Mouse (Mus musculus): ENCODE data around the gene Celf1. TPM values are rescaled to one million over a fixed set of nuclear protein-coding genes. Genes with fewer than 3 reads are reported as not detected.

Celf1 gene
- polyA plus RNA-seq, 2 experiments: 52.2 to 70.3 TPM

DNA sequence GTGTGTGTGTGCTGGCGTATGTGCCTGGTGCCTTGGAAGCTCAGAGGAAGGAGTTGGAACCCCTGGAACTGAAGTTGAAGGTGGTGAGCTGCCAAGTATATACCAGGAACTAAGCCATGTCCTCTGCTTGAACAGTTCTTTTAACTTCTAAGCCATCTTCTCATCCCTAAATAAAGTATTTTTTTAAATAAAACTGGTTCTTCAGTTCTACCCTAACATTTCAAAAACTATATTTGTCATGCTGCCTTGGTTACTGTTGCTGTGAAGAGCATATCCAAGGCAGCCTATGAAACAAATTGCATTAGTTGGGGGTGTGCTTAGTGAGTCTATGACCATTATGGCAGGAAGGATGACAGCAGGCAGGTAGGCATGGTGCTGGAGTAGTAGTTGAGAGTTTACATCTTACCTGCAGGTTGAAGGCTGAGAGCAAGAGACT is 84.9 kb downstream of the Celf1 start:
- no peak overlapping the region for H3K9ac ChIP-seq (ENCODE audit: low read depth, low read length, severe bottlenecking)
- no peaks in the 10 kb centered on the region for H3K9me3 ChIP-seq (ENCODE audit: control insufficient read depth, low read length)
- H3K27me3 ChIP-seq (ENCODE audit: control insufficient read depth, insufficient read depth, low read length): no peaks in the 10 kb centered on the region
- peaks cover 10% of the 10 kb centered on the region for H3K36me3 ChIP-seq (ENCODE audit: control insufficient read depth, insufficient read depth, low read length)
- no peak overlapping the region for H3K4me2 ChIP-seq (replicated peaks; ENCODE audit: low read depth, low read length, severe bottlenecking)
- WGBS: 100% methylated on average over 1 of the region's 1 CpGs
- H3K27ac ChIP-seq (replicated peaks; ENCODE audit: low read depth, low read length): no peak overlapping the region
- TF ChIP-seq POLR2A (IDR thresholded peaks at IDR 0.05; ENCODE audit: borderline replicate concordance, extremely low read depth, insufficient read depth, insufficient read length): no peak
- H3K4me3 ChIP-seq (replicated peaks; ENCODE audit: low read length): no peak overlapping the region
- H3K4me1 ChIP-seq (ENCODE audit: control insufficient read depth, insufficient read depth, low read length): no peaks in the 10 kb centered on the region
- ATAC-seq (ENCODE audit: low FRiP score, low read depth) (no peak), DNase-seq (ENCODE audit: low spot score) (no peak)

- no peak overlapping the region for H3K4me3 ChIP-seq (replicated peaks; ENCODE audit: low read length)
- H3K4me1 ChIP-seq (ENCODE audit: control insufficient read depth, insufficient read depth, low read length): no peaks in the 10 kb centered on the region
- H3K9ac ChIP-seq (ENCODE audit: low read depth, low read length, severe bottlenecking): no peak overlapping the region
- no peaks in the 10 kb centered on the region for H3K9me3 ChIP-seq (ENCODE audit: control insufficient read depth, low read length)
- ATAC-seq (ENCODE audit: low FRiP score, low read depth): no peak
- TF ChIP-seq POLR2A (IDR thresholded peaks at IDR 0.05; ENCODE audit: borderline replicate concordance, extremely low read depth, insufficient read depth, insufficient read length): no peak
- no peak overlapping the region for H3K27ac ChIP-seq (replicated peaks; ENCODE audit: low read depth, low read length)
- no peaks in the 10 kb centered on the region for H3K36me3 ChIP-seq (ENCODE audit: control insufficient read depth, insufficient read depth, low read length)
- H3K4me2 ChIP-seq (replicated peaks; ENCODE audit: low read depth, low read length, severe bottlenecking): no peak overlapping the region
- 80% methylated on average over 1 of the region's 1 CpGs for WGBS
- H3K27me3 ChIP-seq (ENCODE audit: control insufficient read depth, insufficient read depth, low read length): no peaks in the 10 kb centered on the region
- DNase-seq (ENCODE audit: low spot score): no peak
Measured at GRCm38 (mm10) chr2:91026491-91026890, 86.3 kb downstream of the Celf1 start.

- no peaks in the 10 kb centered on the region for H3K27me3 ChIP-seq (ENCODE audit: control insufficient read depth, insufficient read depth, low read length)
- no peak for ATAC-seq (ENCODE audit: low FRiP score, low read depth)
- no peak for TF ChIP-seq POLR2A (IDR thresholded peaks at IDR 0.05; ENCODE audit: borderline replicate concordance, extremely low read depth, insufficient read depth, insufficient read length)
- WGBS: 89% methylated on average over 9 of the region's 9 CpGs
- H3K4me1 ChIP-seq (ENCODE audit: control insufficient read depth, insufficient read depth, low read length): no peaks in the 10 kb centered on the region
- DNase-seq (ENCODE audit: low spot score): no peak
- H3K9ac ChIP-seq (ENCODE audit: low read depth, low read length, severe bottlenecking): no peak overlapping the region
- H3K27ac ChIP-seq (replicated peaks; ENCODE audit: low read depth, low read length): 0 out of 2 replicates have a peak overlapping the region, but pooled peaks have one; percentile 19
- H3K4me2 ChIP-seq (replicated peaks; ENCODE audit: low read depth, low read length, severe bottlenecking): no peak overlapping the region
- H3K36me3 ChIP-seq (ENCODE audit: control insufficient read depth, insufficient read depth, low read length): no peaks in the 10 kb centered on the region
- H3K9me3 ChIP-seq (ENCODE audit: control insufficient read depth, low read length): no peaks in the 10 kb centered on the region
- no peak overlapping the region for H3K4me3 ChIP-seq (replicated peaks; ENCODE audit: low read length)
Measured at GRCm38 (mm10) chr2:91027391-91028214, 87.4 kb downstream of the Celf1 start.

DNA sequence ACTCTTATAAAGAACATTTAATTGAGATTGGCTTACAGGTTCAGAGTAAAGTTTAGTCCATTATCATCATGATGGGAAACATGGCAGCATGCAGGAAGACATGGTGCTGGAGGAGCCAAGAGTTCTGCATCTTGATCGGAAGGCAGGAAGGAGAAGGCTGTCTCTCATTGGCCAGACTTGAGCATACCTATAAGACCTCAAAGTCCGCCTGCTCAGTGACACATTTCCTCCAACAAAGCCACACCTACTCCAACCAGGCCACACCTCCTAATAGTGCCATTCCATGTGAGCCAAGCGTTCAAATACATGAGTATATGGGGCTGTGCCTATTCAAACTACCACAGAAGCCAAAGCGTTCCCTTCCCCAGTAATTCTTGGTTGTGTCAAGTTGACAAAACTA is 91.0 kb downstream of the Celf1 start:
- DNase-seq (ENCODE audit: low spot score): no peak
- Histone ChIP-seq H3K27me3 (ENCODE audit: control insufficient read depth, insufficient read depth, low read length) (no peaks in the 10 kb centered on the region), H3K4me1 (ENCODE audit: control insufficient read depth, insufficient read depth, low read length) (no peaks in the 10 kb centered on the region), H3K36me3 (ENCODE audit: control insufficient read depth, insufficient read depth, low read length) (no peaks in the 10 kb centered on the region), H3K4me3 (replicated peaks; ENCODE audit: low read length) (no peak overlapping the region), H3K9me3 (ENCODE audit: control insufficient read depth, low read length) (no peaks in the 10 kb centered on the region), H3K27ac (replicated peaks; ENCODE audit: low read depth, low read length) (no peak overlapping the region), H3K4me2 (replicated peaks; ENCODE audit: low read depth, low read length, severe bottlenecking) (no peak overlapping the region), H3K9ac (ENCODE audit: low read depth, low read length, severe bottlenecking) (no peak overlapping the region)
- TF ChIP-seq POLR2A (IDR thresholded peaks at IDR 0.05; ENCODE audit: borderline replicate concordance, extremely low read depth, insufficient read depth, insufficient read length): no peak
- no peak for ATAC-seq (ENCODE audit: low FRiP score, low read depth)
- WGBS: 87% methylated on average over 4 of the region's 4 CpGs

- H3K9ac ChIP-seq (ENCODE audit: low read depth, low read length, severe bottlenecking): no peak overlapping the region
- no peak overlapping the region for H3K27ac ChIP-seq (replicated peaks; ENCODE audit: low read depth, low read length)
- H3K4me1 ChIP-seq (ENCODE audit: control insufficient read depth, insufficient read depth, low read length): no peaks in the 10 kb centered on the region
- ATAC-seq (ENCODE audit: low FRiP score, low read depth) (no peak), DNase-seq (ENCODE audit: low spot score) (no peak)
- 17% methylated on average over 3 of the region's 3 CpGs for WGBS
- H3K36me3 ChIP-seq (ENCODE audit: control insufficient read depth, insufficient read depth, low read length): no peaks in the 10 kb centered on the region
- H3K9me3 ChIP-seq (ENCODE audit: control insufficient read depth, low read length): no peaks in the 10 kb centered on the region
- no peaks in the 10 kb centered on the region for H3K27me3 ChIP-seq (ENCODE audit: control insufficient read depth, insufficient read depth, low read length)
- no peak for TF ChIP-seq POLR2A (IDR thresholded peaks at IDR 0.05; ENCODE audit: borderline replicate concordance, extremely low read depth, insufficient read depth, insufficient read length)
- H3K4me2 ChIP-seq (replicated peaks; ENCODE audit: low read depth, low read length, severe bottlenecking): no peak overlapping the region
- H3K4me3 ChIP-seq (replicated peaks; ENCODE audit: low read length): no peak overlapping the region
Measured at GRCm38 (mm10) chr2:91033000-91033399, 92.8 kb downstream of the Celf1 start.

All from limb, embryonic 14.5 days (tissue).